In the genomic region with DNA sequence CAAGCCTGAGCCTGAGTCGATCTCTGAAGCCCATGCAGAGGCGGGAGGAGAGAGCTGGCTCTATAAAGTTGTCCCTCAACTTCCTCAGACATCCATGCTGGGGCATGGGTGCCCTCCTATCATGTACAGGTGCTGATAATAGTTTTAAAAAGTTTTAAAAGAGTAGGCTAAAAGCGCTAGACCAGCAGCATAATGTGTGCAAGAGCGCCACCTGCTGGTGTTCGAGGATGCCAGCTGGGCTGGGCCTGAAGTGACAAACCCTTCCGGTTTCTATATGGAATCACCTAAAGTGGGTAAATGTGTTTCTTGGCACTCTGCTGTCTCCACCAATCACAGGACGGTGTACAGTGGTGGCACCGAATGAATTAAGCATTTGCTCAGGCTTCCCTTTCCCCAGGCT, we compare ENCODE assay signal across 8 mouse cellular contexts. TPM values are rescaled to one million over a fixed set of nuclear protein-coding genes. Genes with fewer than 3 reads are reported as not detected.
DNase-seq lines count a peak whose midpoint lies in the region; ATAC-seq and TF ChIP-seq lines count a peak whose summit lies in the region.

No protein-coding gene starts in this region.

- TF ChIP-seq CTCF in bone marrow macrophage, adult 2 months (IDR thresholded peaks at IDR 0.05; ENCODE audit: low read depth, low read length) = peak; percentile 99
- TF ChIP-seq CTCF in lung, adult 2 months (IDR thresholded peaks at IDR 0.05; ENCODE audit: insufficient read depth, low read length) = peak; percentile 94

- DNase-seq in 3134 (ENCODE audit: extremely low read depth, insufficient read length, low spot score) = peak; percentile 54
- DNase-seq in CD4-positive helper T cell, adult 2 months (ENCODE audit: low read depth, low spot score) = peak; percentile 86
- DNase-seq in kidney, postnatal 10 days = peak; percentile 93
- peak; percentile 88 for DNase-seq in lung, adult 2 months
- DNase-seq in right cerebral cortex, postnatal 4 days = peak; percentile 95
- peak; percentile 46 for DNase-seq in yolk sac, embryonic 10.5 days (ENCODE audit: low spot score)

- no peak overlapping the region for H3K4me3 ChIP-seq in bone marrow macrophage, adult 2 months (ENCODE audit: insufficient read depth, low read length)
- H3K4me3 ChIP-seq in lung, adult 2 months (replicated peaks; ENCODE audit: extremely low read depth, low read depth, low read length) = no peak overlapping the region

- no peak overlapping the region for H3K27ac ChIP-seq in bone marrow macrophage, adult 2 months (ENCODE audit: insufficient read depth, low read depth, low read length)

- no peak for TF ChIP-seq POLR2A in bone marrow macrophage, adult 2 months (IDR thresholded peaks at IDR 0.05; ENCODE audit: borderline replicate concordance, low read depth, low read length)
- TF ChIP-seq POLR2A in lung, adult 2 months (IDR thresholded peaks at IDR 0.05; ENCODE audit: borderline replicate concordance, extremely low read depth, low read depth, low read length) = no peak

- 15% methylated on average over 8 of the region's 8 CpGs for WGBS in lung, adult 2 months

- peak; percentile 33; the same call in 1 of the 2 replicates for ATAC-seq in erythroblast, adult 5-6 weeks (replicated peaks; ENCODE audit: low FRiP score, poor library complexity, severe bottlenecking)

- peaks cover 25% of the 10 kb centered on the region for H3K4me1 ChIP-seq in bone marrow macrophage, adult 2 months (ENCODE audit: control insufficient read depth, insufficient read depth, low read length)
- H3K4me1 ChIP-seq in lung, adult 2 months (ENCODE audit: control insufficient read depth, insufficient read depth, low read length) = peaks cover 10% of the 10 kb centered on the region

RNA-seq across cellular contexts. Expression of a gene that starts 3.1 kb away (rescaled TPM):
- polyA plus RNA-seq in bone marrow macrophage, adult 2 months (2012; ENCODE audit: insufficient read depth, insufficient read length, missing spikeins) = 317 and 318 TPM in 2 replicates
- 50.2 and 57.8 TPM in 2 replicates for total RNA-seq in erythroblast, adult 5-6 weeks (2015; ENCODE audit: low replicate concordance)
- 23.0 and 25.8 TPM in 2 replicates for total RNA-seq in erythroblast, adult 5-6 weeks (2017; ENCODE audit: low replicate concordance)
- 101 and 187 TPM in 2 replicates for polyA plus RNA-seq in lung, adult 2 months (2012; rRNA removed)
